10 mouse cellular contexts compared by ENCODE assay signal in the genomic region with DNA sequence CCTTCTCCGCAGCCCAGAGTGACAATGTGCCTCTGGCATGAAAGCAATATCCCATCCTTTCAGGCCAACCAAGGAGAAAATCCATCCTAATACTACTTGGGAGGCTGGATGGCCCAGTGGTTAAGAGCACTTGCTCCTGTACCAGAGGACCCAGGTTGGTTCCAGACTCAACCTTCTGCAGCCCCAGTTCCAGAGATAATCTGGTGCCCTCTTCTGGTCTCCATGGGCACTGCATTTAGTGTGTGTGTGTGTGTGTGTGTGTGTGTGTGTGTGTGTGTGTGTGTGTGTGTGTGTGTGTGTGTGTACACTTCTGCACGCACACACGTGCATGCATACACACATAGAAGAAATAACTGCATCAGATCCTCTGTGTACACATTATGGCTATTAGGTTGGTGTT. TPM values are rescaled to one million over a fixed set of nuclear protein-coding genes. Genes with fewer than 3 reads are reported as not detected.
DNase-seq lines count a peak whose midpoint lies in the region; ATAC-seq lines count a peak whose summit lies in the region.
"Had no signal": no experiment of that assay in that cellular context is flagged by ENCODE, and none has a peak within 500 bp of the region (broad histone marks: within the 10 kb centered on the region; RNA-seq: fewer than 3 reads in every experiment).

No protein-coding gene starts in this region.

- H3K9ac ChIP-seq in hindbrain, embryonic 11.5 days (ENCODE audit: low read depth, low read length) = no peak overlapping the region
- no peak overlapping the region for H3K9ac ChIP-seq in hindbrain, embryonic 14.5 days
- H3K9ac ChIP-seq: liver, embryonic 15.5 days had no signal

- no peak overlapping the region for H3K27ac ChIP-seq in hindbrain, embryonic 11.5 days (ENCODE audit: low read depth, low read length)
- no peak overlapping the region for H3K27ac ChIP-seq in hindbrain, embryonic 14.5 days

- H3K36me3 ChIP-seq in hindbrain, embryonic 11.5 days (ENCODE audit: control insufficient read depth, insufficient read depth, low read length) = peaks cover 7% of the 10 kb centered on the region
- H3K36me3 ChIP-seq in hindbrain, embryonic 14.5 days (replicated peaks; ENCODE audit: control insufficient read depth, insufficient read depth) = peaks cover 39% of the 10 kb centered on the region

- no peaks in the 10 kb centered on the region for H3K9me3 ChIP-seq in hindbrain, embryonic 11.5 days (ENCODE audit: control insufficient read depth, low read length)
- no peaks in the 10 kb centered on the region for H3K9me3 ChIP-seq in hindbrain, embryonic 14.5 days (ENCODE audit: control insufficient read depth, low read length)
- H3K9me3 ChIP-seq: liver, embryonic 15.5 days had no signal

- no peak overlapping the region for H3K4me2 ChIP-seq in hindbrain, embryonic 11.5 days (replicated peaks; ENCODE audit: low read depth, low read length)
- H3K4me2 ChIP-seq in hindbrain, embryonic 14.5 days (replicated peaks) = no peak overlapping the region
- H3K4me2 ChIP-seq: liver, embryonic 15.5 days had no signal

- H3K27me3 ChIP-seq in hindbrain, embryonic 11.5 days (ENCODE audit: control insufficient read depth, insufficient read depth, low read length) = no peaks in the 10 kb centered on the region
- no peaks in the 10 kb centered on the region for H3K27me3 ChIP-seq in hindbrain, embryonic 14.5 days (ENCODE audit: control insufficient read depth, insufficient read depth, low read length)
- H3K27me3 ChIP-seq: liver, embryonic 15.5 days had no signal

- H3K4me3 ChIP-seq in hindbrain, embryonic 11.5 days (ENCODE audit: low read depth, low read length) = no peak overlapping the region
- H3K4me3 ChIP-seq in hindbrain, embryonic 14.5 days (replicated peaks; ENCODE audit: low read length) = no peak overlapping the region
- H3K4me3 ChIP-seq: liver, embryonic 15.5 days had no signal

- no peak for ATAC-seq in hindbrain, embryonic 11.5 days (ENCODE audit: low FRiP score)
- no peak for ATAC-seq in hindbrain, embryonic 14.5 days (ENCODE audit: low FRiP score)
- ATAC-seq in neutrophil, adult 5-6 weeks (ENCODE audit: extremely low read depth, insufficient number of reproducible peaks, low FRiP score, poor library complexity, severe bottlenecking) = peak; percentile 45; the same call in 1 of the 2 replicates

- DNase-seq in hindbrain, embryonic 11.5 days (ENCODE audit: low spot score) = peak; percentile 62
- no peak for DNase-seq in hindbrain, embryonic 14.5 days (ENCODE audit: low spot score)
- DNase-seq in B cell, adult 2 months = peak; percentile 78
- DNase-seq in NIH3T3 (ENCODE audit: low read depth) = peak; percentile 64
- peak; percentile 78 for DNase-seq in induced T-regulatory cell, adult 2 months (ENCODE audit: low read depth)
- no peak for DNase-seq in ovary, postnatal 10 days (ENCODE audit: low spot score)
- no peak for DNase-seq in heart, adult 8-10 months (ENCODE audit: low spot score)

- no peaks in the 10 kb centered on the region for H3K4me1 ChIP-seq in hindbrain, embryonic 11.5 days (replicated peaks; ENCODE audit: control insufficient read depth, insufficient read depth, low read length)
- no peaks in the 10 kb centered on the region for H3K4me1 ChIP-seq in hindbrain, embryonic 14.5 days (replicated peaks; ENCODE audit: control insufficient read depth, insufficient read depth, low read length)

- WGBS in hindbrain, embryonic 11.5 days = 80% methylated on average over 3 of the region's 3 CpGs
- 75% methylated on average over 3 of the region's 3 CpGs for WGBS in hindbrain, embryonic 14.5 days

RNA-seq across cellular contexts. Expression of a gene that starts 10.1 kb away (rescaled TPM):
- 254 and 265 TPM in 2 replicates for polyA plus RNA-seq in hindbrain, embryonic 11.5 days (2014; fragmentation: Nextera tagmentation; extraction: Ambion mirVana)
- 279 and 295 TPM in 2 replicates for polyA plus RNA-seq in hindbrain, embryonic 14.5 days (2014; fragmentation: Nextera tagmentation; extraction: Ambion mirVana)
- total RNA-seq in neutrophil, adult 5-6 weeks (2017) = 76.4 and 77.9 TPM in 2 replicates
- 100 to 1,000 TPM; 662 to 705 (median 698) TPM for total RNA-seq in heart, adult 8-10 months (2022)

RNA-seq across cellular contexts. Expression of a gene that starts 10.2 kb away (rescaled TPM):
- polyA plus RNA-seq in hindbrain, embryonic 11.5 days (2014; fragmentation: Nextera tagmentation; extraction: Ambion mirVana) = 325 TPM in 2 replicates
- polyA plus RNA-seq in hindbrain, embryonic 14.5 days (2014; fragmentation: Nextera tagmentation; extraction: Ambion mirVana) = 399 and 451 TPM in 2 replicates
- total RNA-seq in neutrophil, adult 5-6 weeks (2017) = 68.5 and 70.9 TPM in 2 replicates
- 100 to 1,000 TPM; 264 to 310 (median 279) TPM for total RNA-seq in heart, adult 8-10 months (2022)

RNA-seq across cellular contexts. Expression of a gene that starts 23.6 kb away (rescaled TPM):
- 9.0 and 9.8 TPM in 2 replicates for polyA plus RNA-seq in hindbrain, embryonic 11.5 days (2014; fragmentation: Nextera tagmentation; extraction: Ambion mirVana)
- polyA plus RNA-seq in hindbrain, embryonic 14.5 days (2014; fragmentation: Nextera tagmentation; extraction: Ambion mirVana) = 5.6 and 7.3 TPM in 2 replicates
- 0.74 and 2.3 TPM in 2 replicates for total RNA-seq in neutrophil, adult 5-6 weeks (2017)
- total RNA-seq in heart, adult 8-10 months (2022) = under 1 TPM; 0.38 to 0.63 (median 0.53) TPM

RNA-seq across cellular contexts. Expression of a gene that starts 23.7 kb away (rescaled TPM):
- 29.9 and 30.6 TPM in 2 replicates for polyA plus RNA-seq in hindbrain, embryonic 11.5 days (2014; fragmentation: Nextera tagmentation; extraction: Ambion mirVana)
- polyA plus RNA-seq in hindbrain, embryonic 14.5 days (2014; fragmentation: Nextera tagmentation; extraction: Ambion mirVana) = 18.4 and 23.0 TPM in 2 replicates
- total RNA-seq in neutrophil, adult 5-6 weeks (2017) = 28.4 and 29.7 TPM in 2 replicates
- 10 to 100 TPM; 10.7 to 13.4 (median 11.9) TPM for total RNA-seq in heart, adult 8-10 months (2022)

RNA-seq across cellular contexts. Expression of a gene that starts 32.4 kb away (rescaled TPM):
- 0.15 and 0.17 TPM in 2 replicates for polyA plus RNA-seq in hindbrain, embryonic 11.5 days (2014; fragmentation: Nextera tagmentation; extraction: Ambion mirVana)
- polyA plus RNA-seq in hindbrain, embryonic 14.5 days (2014; fragmentation: Nextera tagmentation; extraction: Ambion mirVana) = 0.48 TPM in 1 of 2 replicates, not detected in the other
- total RNA-seq in neutrophil, adult 5-6 weeks (2017) = not detected in 2 replicates
- total RNA-seq in heart, adult 8-10 months (2022) = not detected
- polyA plus RNA-seq: embryonic facial prominence, embryonic 14.5 days; liver, embryonic 15.5 days had no signal

Comparison
In these comparisons a context has a peak if more than half of its experiments do, and no peak if none do; other contexts are left out.
1. DNase-seq: peak in hindbrain, embryonic 11.5 days (single experiment), B cell, adult 2 months (2 of 2), NIH3T3 (single experiment) and induced T-regulatory cell, adult 2 months (single experiment); none in hindbrain, embryonic 14.5 days (single experiment), ovary, postnatal 10 days (single experiment) and heart, adult 8-10 months (single experiment).